Mouse (Mus musculus) testis, postnatal 14 days (tissue): ENCODE results near the gene Mecom.

Experiments
- DNase-seq: peaks from one replicate; pipeline ENCODE4 v3.0.0; 2021; ENCODE audit warnings: low spot score

Gene Mecom

DNA sequence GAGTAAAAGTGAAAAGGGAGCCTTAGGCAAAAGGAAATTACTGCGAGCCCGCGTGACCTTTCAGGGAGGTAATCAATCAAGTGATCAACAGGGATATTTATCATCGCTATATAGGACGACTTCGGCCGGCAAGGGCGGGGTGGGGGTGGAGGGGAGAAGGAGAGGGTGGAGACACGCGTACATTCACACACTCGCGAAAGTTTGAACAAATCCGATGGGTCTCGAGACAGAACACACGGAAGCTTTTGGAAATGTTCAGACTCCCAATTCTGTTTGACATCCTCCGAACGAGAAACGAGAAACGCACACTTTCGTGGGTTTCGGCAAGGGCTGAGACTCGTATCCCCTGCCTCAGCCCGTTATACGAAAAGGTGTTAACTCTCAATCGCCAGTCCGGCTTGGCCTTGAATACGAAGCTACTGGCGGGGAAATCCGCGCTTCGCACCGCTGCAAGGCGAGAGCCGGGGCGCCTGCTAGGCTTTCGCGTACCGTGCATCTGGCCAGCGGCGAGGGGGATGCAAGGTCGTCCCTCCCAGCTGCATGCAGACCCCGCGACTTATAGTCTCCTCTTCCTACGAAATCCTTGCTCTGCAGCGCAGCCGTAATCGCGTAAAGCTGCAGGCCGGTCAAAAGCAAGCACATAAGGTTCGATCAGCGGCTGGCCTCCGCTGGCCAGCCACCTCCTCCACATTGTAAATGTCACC, 33.6 kb downstream of the Mecom start:
- no peak for DNase-seq

DNA sequence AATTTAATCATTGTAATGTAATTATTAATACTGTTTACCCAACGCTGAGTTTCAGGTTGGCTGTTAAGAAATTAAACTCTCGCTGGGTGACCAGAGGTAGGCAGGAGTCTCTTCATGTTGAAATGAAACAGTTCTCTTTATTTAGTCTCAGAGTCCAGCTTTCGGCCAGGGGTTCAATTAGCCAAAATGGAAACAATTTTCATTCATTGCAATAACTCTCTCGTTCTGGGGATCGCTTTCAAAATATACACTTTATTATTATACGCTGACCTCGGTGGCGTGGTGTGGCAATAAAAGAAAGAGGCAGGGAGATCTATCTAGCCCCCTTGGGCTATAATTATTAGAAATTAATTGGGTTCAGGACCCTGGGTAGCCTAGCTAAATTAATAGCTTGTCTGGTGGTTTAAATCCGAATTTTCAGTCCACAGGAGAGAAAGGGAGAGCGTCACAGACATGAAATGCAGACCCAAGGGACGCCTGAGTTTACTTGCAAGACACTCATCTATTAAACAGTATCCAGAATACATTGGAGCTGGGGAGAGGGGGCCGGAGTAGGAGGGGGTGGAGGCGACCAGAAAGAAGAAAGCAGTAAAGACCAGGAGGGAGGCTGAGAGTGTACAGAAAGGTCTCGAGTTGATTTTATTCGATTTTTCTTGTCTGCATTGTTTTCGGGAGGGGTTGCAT, 34.4 kb downstream of the Mecom start:
- no peak for DNase-seq

DNA sequence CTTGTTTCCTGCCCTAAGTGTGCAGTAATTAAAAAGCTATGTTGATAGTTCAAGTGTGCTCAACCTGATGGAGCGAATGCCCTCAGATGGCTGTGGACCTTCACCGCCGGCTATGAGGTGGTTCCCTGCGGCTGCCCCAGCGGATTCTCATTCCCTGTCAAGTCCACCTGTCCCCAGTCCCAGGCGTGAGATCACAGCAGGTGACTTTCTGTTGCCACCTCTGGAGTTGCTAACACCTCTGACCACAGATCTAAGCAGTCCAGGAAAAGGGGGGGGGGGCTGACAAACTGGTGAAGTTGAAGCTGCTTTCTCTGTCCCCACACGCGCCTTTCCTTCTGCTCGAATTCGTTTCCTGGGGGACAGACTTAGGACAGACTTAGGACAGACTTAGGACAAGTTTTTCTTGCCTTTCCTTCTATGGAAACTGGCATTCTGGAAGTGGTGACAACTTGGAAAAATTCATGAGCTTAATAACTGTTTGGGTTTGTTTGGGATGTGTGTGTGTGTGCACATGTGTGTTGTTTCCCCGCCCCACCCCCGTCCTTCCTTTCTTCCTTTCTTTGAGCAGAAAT, 35.3 kb downstream of the Mecom start:
- DNase-seq, result no peak

DNA sequence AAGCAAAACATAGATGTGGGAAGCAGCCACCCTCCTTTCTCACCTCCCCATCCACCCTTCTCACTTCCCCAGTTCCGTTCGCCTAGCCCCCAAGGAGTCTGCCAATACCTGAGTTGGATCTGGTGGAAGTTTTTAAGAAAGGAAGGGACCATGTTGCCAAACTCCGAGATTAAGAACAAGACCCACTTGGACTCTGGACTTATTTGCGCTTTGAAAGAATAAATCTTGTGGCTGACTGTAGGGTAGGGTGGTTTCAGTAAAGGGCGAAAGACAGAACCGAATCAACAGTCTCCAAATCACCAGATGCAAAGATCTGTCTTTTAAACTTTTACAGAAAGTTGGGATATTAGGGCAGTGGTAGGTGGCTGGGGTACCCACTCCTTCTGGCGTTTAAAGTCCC, 36.0 kb downstream of the Mecom start:
- no peak for DNase-seq

DNA sequence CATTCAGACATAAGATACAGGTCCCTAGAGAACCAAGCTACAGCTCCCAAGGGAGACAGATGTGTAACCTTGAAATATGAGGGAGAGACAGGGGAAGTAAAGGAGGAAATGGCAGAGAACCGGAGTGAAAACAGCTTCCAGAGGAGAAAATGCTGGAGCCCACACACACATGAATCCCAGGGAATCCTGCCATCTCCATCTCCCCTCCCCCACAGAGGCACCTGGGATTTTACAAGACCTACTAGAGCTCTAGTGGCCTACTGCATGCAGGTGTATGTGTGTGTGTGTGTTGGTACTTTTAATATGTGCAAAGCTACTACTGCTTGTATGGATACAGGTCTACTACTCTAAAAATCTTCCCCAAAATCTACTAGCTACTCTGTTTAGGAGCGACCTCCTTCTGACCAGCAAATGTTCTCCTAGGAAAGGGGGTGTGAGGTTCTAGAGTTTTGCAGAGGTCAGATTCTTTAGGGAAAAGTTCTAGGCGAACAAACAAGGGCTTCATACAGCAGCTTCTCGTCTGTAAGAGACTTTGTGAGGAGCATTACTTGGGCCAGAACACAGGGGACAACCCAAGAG, 36.7 kb downstream of the Mecom start:
- no peak for DNase-seq

DNA sequence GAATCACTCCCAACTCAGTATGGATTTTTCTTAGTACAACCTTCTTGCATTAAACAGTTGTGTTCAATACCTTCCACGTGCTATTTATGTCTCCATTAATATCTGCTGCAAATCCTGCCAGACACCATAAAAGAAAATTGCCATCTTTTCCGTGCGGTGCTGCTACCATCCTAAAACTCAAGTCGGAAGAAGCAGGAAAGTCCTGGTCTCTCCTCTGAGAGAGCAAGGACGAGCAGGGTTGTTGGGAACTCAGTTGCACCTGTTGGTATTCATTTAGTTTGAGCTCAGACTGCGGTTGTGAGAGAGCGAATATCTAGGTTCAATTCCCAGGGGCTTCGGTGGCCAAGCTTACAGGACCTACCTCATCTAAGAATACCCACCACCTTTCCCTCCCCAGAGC, 37.2 kb downstream of the Mecom start:
- DNase-seq, result no peak

DNA sequence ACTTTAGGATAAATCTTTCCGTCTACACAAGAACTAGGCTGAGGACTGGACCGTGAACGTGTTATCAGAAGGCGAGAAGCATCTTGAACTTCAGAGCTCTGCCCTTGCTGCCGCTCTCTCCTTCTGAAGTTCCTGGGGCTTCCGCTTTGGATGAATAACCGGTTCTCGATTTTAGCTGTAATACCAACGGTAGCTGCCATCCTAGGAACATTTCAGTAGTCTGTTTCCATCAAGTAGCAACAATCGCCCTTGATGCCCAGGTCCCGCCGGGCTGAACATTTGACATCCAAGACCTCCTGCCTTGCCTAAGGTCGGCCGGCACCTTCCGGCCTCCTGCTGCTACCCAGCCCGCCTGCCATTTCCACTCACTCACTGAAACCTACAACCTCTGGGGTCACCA, 37.7 kb downstream of the Mecom start:
- DNase-seq, result no peak

DNA sequence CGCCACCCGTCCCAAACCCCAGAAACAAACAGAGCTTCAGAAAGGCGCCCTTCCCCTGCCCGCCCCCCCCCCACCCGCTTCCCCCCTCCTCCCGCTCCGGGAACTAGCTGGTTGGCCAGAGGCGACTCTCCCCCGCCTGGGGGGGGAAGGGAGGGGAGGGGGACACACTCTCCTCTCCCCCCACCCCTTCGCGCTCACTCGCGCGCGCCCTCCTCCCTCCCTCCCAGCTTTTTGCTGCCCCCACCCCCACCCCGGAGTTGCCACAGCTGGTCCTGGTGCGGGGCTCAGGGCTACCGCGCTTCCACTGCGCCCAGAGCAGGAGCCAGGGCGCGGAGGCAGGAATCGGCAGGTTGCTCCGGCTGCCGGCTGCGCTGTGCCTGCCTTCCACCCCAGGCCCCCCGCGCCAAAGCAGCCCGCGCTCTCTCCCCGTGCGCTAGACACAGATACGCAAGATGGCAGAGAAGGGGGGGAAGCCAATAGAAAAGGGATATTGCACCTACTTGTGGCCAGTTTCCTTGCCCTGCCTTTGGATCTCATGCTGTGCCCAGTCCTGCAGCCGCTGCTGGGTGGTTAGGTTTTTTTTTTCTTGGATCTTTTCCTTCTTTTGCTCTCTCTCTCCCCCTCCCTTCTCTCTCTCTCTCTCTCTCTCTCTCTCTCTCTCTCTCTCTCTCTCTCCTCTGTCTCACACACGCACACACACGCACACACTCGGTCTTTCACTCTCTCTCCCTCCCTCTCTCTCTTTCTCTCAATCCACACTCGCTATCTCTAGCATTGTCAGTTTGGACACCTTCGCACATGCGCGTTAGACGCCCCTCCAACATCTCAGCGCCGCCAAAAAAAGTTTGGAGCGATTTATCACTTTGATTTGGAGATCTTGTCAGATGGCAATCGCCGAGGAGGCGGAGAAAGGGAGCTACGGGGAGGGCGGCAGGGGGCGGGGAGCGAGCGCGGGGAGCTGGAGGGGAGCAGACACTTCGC, 38.6 kb downstream of the Mecom start:
- DNase-seq, result no peak

DNA sequence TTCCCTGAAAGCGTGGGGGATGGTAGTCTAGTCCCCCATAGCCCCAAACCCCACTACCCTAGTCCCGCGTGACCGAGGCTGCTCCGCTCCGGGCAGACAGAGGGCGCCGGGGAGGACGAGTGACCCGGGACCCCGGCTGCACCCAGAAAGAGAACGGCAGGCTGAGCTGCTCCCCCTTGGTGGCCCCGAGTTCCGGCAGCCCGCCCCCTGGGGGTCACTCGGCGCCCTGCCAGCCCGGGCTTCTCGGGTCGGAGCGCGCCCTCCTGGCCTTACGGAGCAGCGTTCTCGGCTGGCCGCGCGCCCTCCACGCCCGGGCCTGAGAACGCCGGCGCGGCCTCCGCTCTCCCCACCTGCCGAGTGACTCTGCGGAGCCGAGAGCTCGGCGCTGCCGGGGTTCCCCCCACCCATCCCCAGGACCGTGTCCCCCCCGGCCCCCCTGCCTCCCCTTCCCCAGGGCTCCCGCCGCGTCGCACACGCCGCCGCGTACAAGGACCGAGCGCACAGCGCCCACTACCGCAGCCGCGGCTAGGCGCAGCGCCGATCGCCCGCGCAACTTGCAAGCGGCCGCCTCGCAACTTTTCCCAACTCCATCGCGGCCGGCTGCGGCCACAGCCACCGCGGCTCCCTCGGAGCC, 39.4 kb downstream of the Mecom start:
- peak; percentile 72 for DNase-seq

DNA sequence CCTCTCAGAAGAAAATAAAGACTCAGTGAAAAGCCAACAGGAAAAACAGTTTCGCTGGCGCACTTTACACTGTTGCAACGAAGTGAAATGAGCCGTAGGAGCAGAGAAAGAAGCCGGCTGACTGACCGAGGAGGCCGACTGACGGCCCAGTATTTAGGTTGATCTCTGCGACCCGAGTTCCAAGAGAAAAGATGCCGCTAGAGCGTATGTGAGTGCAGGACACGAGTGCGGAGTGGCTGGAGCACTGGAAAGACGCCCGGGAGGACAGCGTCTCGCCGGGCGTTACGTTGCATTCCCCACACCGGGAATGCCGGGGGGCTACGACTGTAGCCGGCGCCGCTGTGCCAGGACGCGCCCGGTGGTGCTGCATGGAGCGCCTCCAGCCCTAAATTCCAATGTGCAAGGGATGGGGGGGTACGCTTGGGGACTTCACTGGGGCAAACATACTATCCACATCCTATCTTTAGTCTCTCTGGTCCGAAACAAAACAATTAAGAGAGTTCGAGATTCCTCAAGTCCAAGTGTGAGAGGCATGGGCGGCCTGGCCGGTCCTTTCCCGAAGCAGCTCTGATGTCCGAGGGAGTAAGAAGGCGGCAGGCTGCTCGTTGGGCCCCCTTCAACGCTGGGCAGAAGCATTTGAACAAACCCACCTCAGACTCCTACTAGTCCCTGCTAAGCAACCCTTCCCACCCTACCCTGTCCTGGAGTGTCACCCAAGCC, 40.1 kb downstream of the Mecom start:
- DNase-seq, result peak; percentile 11

DNA sequence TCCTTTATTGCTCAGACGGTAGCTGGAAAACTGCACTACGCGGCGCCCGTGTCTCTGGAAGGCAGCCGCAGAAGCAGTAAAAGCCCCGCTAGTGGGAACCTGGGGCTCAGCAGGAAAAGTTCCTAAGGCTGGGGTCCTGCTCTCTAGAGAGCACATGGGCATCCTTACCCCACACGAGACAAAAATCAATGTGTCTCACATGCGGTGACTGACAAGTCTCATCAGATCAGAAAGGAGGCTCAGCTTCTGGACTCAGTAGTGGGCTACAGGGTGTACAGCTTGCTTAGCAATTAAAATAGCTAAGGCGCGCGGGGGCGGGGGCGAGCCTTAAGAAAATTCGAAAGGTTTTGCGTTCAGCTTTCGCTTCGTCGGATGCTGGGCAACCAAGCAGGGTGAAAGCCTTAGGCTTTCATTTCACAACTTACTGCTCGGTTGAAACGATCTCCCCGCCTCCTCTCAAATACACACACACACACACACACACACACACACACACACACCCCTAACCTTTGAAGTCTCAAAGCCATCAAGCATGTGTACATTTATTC, 40.7 kb downstream of the Mecom start:
- no peak for DNase-seq

DNA sequence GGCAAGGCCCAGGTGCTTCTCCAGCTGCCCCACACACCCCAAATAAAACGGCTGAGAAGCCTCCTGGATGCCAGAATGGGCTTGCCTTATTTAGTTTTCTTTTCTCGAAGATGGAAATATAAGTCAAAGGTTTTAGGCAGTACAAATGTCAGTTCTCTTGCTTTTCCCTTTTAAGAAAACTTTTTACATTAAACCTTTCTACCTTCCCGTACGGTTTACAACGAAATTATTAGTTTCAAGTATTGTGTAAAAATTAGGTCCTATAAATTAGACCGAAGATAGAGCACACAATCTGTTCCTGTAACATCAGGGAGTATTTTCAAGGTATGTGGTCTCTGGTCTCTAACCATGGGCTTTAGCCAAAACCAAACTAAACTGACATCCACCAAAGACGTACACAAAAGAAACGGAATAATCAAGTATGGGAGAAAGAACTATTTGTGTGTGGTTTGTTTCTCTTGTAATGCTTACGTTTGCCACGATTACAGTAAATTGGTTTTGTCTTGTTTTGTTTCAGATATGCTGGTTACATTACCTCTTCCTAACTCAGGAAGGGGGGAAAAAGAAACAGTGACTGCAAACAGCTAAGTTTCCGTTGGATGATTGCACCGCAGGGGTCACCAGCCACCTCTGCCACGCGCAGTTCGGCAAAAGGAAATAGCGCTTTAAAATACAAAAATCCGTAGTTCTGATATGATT, 41.3 kb downstream of the Mecom start:
- DNase-seq, result no peak

DNA sequence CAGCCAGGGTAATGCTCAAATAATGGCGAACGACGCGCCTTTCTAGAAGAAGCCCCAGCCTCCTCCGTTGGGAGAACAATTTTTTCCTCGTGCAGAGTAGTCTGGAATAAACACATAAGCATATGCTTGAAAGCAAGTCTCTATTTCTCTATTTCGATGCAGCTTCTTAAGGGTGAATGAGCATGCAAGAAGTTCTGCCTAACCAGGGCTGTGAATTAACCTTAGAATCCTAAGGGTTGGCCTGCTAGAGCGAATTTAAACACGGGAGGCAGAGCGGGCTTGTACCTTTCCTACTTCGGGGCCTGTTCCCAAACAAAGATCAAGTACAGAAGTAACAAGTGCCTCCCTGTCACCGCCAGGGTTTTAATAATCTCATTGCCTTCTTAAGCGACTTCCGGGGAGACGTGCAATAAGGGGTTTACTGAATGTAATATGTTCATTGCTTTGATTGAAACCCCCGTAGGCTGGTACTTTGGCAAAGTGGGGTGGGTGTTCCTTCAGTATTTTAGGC, 42.0 kb downstream of the Mecom start:
- DNase-seq, result no peak

DNA sequence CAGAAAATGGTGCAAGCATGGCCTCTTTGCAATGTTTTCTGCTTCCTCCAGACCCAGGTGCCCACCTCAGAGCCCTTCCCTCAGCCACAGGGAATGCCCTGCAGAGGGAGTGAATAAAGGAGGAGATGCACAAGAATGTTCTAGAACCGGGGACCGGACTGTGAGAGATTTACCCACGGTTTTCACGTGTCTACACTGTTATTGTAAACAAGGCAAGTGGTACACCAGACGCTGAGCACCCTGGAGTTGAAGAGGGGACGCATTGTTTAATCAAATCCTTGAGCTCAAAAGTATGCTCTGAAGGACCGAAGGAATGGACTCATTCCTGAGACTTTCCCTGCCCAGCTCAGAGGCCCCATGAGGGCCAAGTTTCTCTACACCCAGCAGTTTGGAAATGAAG, 43.2 kb downstream of the Mecom start:
- no peak for DNase-seq

DNA sequence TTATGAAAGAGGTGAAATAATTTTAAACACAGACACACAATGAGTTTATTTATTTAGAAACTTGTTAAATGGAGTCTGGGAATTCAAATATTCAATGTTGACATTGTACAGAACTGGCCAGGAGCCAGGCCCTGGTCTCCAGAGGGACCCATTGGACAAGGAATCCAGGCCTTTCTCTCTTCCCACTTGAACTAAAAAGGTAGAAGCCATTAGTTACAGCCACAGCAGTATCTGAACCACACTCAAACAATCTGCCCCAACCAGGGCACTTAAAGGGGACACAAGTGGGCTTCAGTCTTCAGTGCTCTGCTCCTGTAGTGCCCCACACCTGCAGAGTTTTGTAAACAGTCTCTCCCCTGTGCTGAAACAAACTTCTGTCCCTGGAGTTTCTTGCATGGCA, 44.0 kb downstream of the Mecom start:
- no peak for DNase-seq

DNA sequence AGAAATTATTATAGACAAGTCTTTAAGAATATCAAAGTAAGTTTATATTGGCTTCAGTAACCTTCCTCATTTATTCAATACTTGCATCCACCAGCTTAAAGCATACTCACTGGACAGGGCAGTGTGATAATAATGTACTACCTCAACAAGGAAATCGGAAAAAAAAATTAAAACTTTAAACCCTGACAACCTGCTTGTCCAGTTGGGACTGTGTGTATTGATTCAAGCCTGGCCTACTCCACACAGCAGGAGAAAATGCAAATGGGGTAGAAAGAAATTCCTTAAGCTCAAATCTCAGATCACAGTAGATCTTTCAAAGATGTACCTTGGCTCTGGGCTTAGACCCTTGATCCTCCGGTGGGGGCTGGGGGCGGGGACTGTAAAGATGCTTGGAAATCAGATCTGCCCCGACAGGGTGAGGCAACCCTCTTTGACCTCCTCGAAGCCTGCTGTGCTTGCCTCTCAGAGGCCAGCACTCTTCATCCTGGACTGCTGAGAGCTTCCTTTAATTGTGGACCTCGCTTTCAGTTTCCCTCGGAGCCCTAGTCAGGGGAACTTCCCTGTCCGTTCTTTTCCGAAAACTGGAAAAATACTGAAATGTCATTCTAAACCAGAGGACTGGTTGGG, 49.5 kb downstream of the Mecom start:
- no peak for DNase-seq

DNA sequence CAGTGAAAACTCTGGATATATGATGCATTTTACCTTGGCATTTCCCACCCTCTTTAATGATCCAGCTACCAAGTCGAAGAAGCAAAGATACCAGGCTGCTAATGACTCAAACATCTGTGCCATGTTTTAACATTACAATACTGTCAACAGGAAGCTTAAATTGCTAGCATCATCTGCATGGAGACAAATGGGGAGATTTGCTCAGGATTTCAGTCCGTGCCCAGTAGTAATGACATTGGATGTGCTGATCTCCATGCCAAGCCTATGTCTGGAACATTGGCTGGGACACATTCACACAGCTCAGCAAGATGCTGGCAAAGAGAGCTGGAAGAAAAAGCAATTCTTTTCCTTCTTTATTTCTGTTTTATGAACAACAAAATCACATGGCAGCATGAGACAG, 53.4 kb downstream of the Mecom start:
- DNase-seq, result no peak

DNA sequence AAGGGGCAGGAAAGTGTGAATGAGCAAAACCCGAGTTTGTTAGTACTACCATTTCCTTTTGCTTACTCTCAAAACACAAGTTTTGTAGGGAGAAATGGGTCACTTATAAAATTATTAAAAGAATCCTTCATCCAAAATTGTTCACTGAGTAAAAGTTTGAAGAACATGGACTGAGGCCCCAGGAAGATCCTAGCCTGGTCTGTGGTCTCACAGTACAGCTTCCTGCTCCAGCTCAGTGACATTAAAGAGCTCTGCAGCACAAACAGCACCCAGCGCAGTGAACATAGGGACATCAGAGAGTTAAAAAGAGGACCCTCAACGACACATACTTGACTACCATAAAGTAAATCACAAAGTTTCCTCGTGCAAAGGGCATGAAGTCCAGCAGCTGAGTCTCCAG, 59.0 kb downstream of the Mecom start:
- no peak for DNase-seq

DNA sequence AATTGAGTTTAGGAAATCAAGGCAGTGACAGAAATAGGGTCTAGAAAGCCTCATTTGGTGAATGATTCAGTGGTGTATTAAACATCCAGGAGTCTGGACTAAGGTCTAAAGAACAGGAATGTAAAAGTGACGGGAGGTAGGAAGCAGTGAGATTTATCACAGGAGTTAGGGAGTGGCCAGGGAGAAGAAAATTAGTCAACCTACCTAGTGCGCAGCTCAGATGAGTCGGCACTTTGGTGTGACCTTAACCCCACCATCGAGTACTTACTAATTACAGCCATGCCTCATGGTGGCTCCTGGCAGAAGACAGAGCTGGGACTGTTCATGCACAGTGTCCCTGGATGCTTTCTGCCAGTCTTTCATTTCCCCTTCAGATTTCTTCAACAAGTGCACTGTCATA, 61.4 kb downstream of the Mecom start:
- DNase-seq, result no peak
